Mouse (Mus musculus) brain, adult 2 months (tissue): ENCODE measurements around the gene Matn3.
"Not testable (repeated sequence)": the region's sequence is repeated elsewhere in the genome, so short reads cannot be mapped to it uniquely, and the experiment has no call there.

ENCODE experiments used
- DNase-seq: peaks from one replicate; pipeline ENCODE4 v3.0.0; 2011; ENCODE audit warnings: low read depth, low spot score

The Matn3 gene

DNA sequence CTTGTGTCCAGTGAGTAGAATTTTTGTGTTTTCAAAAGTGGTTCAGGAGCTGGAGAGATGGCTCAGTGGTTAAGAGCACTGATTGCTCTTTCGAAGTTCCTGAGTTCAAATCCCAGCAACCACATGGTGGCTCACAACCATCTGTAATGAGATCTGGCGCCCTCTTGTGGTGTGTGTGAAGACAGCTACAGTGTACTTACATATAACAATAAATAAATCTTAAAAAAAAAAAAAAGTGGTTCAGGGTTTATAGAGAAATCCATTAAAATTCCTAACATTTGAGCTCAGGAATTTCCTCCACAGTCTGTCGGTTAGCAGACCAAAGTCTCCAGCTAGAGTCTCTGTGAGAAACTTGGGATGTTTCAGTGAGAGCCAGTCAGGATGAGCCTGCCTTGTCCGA lies 11.5 kb upstream of the Matn3 start:
- DNase-seq: not testable (repeated sequence)

DNA sequence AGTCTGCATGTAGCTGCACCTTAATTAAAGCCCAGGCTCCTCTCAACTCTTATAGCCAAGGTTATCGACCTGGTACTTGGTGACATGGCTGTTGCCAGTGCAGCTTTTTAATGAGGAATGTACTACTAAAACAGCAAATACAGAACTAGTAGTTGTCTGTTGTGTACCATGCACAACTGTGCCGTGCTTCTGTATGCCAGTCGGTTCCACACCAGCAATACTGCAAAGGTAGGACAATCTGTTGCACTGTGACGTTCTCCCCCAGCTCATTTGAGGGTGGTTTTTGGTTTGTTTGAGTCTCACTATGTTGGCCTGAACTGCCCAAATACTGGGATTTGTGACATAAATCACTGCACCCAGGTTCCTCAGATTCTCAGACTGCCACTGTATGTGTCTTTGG lies 8.2 kb upstream of the Matn3 start:
- DNase-seq: no peak

GRCm38 (mm10) chr12:8940011-8941005 lies 7.4 kb upstream of the Matn3 start:
- no peak for DNase-seq

GRCm38 (mm10) chr12:8941131-8941615 lies 6.6 kb upstream of the Matn3 start:
- no peak for DNase-seq

DNA sequence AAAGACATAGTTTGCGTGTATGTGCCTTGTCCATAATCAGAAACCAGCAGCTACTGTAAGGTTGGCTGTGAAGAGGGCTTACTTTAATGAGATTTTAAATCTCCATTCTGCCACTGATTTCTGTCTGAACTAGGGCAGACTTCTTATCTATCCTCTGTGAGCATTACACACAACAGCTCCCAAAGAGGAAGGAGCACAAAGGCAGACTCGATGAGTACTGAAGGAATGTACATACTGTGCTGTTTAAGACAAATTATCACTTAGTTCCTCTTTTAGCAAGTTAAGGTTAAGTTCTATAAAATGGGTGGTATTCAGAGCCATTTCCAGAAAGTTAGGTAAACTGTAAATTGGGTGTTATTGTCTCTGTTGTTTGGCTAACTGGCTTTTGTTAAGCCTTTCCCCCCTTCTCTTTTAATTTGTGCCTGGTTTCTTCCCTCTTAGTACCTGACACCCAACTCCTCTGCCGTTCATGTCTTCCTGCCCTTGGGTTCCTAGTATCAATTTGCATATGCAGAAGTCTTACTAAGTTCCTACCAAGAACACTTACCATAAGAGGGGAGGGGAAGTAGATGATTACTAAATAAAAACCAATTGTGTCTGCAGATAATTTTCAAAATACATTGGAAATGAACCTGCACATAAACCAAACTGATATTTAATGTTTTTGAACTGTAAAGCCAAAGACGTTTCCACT lies 5.9 kb upstream of the Matn3 start:
- DNase-seq: no peak

GRCm38 (mm10) chr12:8947163-8947562 lies 566 bp upstream of the Matn3 start:
- DNase-seq: peak; percentile 14

DNA sequence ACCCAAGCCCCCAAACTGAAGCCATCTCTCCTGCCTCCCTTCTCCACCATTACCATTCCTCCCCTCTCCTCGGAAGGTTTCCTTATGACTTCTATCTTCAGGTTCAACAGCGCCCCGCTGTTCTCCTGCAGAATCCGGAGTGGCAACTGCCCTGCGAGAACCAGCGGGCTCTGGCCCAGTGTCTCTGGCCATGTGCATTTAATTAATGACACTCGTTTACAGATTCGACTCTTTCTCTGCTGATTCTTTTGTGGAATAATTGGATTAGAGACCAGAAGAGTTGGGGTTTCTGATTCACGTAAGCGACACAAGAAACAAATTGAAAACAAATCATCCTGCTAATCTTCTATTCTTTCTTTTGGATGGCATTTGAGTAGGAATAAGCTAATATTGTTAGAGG lies 5.4 kb downstream of the Matn3 start:
- no peak for DNase-seq

GRCm38 (mm10) chr12:8954161-8954561 lies 6.4 kb downstream of the Matn3 start:
- DNase-seq: no peak

DNA sequence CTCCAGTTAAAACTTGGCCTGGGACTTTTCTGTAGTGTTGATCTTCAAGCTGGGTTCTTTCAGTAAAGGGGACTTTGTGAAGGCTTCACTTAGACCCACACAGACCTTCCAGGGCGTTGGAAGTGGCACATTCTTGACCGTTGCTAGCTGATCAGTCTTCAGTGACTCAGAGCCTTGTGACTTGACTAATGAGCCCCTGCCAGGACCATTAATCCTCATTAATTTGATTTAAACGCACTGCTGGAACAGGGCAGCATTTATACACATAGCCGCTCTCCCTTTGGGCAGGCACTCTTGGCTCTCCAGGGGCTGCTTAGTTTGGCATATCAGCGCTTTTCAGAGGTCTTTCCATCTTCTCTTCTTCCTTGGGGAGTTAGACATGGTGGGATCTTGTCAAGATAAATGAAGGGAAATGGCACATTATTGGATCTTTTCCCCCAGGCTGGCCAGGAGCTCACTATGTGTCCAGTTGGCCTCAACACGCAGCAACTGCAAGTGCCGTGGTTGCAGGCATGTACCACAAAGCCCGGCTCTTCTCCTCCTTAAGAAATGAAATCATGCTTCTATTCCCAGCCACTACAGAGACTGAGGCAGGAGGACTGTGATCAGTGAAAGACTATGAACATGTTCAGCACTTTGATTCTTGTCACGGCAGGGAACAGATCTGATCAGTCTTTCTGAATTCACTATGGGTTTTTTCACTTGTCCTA lies 14.0 kb downstream of the Matn3 start:
- no peak for DNase-seq

DNA sequence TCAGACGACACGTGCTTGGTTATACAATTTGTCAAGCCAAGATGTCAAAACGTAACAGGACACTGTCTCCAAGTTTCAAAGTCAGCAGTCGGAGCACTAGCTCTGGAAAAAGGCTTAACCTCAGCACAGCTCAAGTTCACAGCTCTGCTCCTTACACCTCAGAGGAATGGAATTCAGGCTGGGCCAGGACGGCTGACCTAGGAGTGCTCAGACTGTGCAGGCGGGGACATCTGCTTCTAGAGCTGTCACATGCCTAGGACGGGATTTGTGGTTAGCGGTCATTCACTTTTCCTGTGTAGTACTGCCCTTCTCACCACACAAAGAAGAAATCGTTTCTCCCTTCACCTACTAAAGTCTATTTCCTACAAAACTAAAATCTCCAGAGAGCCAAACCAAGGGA lies 22.1 kb downstream of the Matn3 start:
- no peak for DNase-seq

DNA sequence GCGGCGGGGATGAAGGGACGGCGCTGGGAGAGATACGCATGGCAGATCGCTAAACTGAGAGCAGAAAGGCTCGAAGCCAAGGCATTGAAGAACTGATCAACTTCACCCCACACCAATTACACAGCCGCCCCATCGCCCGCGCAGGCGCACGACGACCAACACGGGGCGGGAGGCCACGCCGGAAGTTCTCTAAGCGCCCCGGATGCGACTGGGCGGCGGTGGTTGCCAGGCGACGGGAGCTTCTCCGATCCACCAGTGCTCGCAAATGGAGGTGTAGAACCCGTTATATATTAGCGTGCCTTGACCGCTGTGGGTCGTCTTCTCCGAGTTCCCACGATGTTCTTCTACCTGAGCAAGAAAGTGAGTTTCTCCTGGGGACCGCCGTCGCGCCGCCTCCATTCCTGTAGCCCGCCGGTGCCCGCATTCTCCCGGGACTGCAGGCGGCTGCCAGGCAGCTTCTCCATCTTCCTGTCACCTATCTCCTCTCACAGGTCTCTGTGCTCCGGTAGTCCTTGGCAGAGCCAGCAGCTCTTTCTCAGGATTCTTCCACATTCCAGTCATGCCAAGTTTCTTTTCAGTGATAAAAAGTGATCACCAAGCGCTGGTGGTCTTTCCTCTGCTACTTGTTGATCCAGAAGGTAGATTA lies 26.2 kb downstream of the Matn3 start, which contains the start of gene Wdr35:
TSS of gene Wdr35 (plus strand) at position 73 of the 646 bp plus-strand sequence.
- peak; percentile 94 for DNase-seq

- DNase-seq: no peak
Observed at GRCm38 (mm10) chr12:8975076-8975475, 27.3 kb downstream of the Matn3 start.

GRCm38 (mm10) chr12:8993231-8993630 lies 45.5 kb downstream of the Matn3 start:
- peak; percentile 4 for DNase-seq

DNA sequence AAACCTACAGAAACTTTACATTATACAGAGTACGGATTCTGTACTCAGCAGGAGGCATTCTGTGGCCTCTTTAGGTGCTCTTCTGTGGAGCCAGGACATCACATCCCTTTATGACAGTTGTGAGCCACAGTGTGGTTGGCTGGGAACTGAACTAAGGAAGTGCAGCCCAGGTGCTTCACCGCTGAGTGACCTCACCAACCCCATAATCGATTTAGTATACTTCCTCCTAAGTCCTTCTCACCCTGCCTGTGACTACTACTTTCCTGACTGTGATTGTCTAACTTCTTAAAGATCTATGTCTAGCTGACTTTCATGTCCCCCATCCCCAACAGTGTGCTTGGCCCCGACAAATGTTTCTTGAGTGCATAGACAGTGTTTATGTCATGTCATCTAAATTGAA lies 50.6 kb downstream of the Matn3 start:
- no peak for DNase-seq

DNA sequence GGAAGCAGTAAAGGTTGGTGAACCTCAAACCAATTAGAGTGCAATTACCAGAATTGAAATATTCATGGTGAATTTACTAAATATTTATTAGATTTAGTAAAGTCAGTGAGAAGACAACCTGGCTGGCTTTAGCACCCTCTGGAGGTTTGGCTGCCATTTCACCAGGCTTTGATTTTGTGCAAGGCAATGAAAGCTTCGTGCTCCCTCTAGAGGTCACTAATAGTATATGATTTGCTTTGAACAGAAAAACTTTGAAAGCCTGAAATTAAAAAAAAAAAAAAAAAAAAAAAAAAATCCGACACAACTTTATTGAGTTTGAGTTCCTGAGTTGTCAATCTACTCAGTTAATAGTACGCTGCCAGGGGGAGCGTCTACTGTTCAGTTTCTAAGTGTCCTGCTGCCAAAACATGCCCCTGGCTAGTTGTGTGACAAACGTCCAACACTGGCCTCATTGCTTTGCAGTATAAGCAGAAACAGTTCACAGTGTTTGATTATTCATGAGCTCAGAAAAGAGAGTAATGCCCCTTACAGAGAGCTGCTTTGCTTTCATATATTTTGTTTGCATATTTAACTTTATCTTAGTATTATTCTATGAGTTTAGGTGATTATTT lies 54.4 kb downstream of the Matn3 start:
- peak; percentile 92 for DNase-seq

DNA sequence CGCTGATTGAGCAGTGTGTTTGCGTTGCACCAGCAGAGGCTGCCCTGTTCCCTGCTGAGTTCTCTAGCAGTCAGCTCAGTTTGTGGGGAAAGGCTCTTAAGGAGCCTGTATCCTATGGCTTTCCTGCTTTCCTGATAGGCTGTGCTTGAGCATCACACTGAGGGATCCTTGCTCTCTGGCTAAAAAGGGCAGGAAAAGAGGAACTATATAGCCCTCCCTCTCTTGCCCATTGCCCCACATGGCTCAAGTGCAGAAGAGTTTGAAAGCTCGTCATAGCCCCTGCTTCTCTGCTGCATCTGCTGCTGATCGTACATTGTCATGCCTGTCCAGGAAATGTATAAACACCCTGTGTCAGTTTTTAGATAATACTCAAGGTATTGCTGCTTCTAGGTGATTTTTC lies 59.4 kb downstream of the Matn3 start:
- DNase-seq: no peak

DNA sequence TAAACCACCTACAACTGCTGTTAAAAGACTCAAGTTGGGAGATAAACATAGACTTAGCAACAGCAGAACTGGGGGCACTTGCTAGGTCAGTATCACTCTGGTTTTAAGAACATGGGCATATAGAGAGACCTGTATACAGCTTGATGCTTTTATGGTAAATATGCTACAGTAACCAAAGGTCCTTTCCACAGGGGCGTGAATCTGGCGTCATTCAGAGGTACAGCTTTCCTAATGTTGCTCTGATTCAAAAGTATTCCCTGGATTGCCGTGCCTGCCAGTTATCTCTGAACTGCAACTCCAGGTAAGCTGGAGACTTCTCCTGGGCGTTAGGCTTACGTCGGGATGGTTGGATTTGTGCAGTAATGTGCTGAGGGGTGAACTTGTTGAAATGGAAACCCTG lies 60.1 kb downstream of the Matn3 start:
- no peak for DNase-seq

DNA sequence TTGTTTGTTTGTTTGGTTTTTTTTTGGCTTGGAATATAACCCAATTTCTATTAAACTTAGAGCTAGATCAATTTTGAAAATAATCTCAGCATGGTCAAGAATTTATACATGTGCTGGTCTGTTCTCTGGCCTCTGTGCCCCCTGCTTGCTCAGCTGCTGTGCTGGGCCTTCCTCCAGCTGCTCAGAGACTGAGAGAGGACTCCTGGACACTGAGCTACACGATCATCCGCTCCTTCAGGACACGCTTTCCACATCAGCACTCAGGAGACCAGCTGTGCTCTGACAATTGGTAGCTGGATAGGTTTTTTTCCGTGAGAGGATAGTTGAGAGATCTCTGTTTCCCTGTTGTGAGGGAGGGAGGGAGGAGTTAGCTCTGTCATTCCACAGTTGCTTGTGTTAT lies 62.6 kb downstream of the Matn3 start:
- DNase-seq: no peak

DNA sequence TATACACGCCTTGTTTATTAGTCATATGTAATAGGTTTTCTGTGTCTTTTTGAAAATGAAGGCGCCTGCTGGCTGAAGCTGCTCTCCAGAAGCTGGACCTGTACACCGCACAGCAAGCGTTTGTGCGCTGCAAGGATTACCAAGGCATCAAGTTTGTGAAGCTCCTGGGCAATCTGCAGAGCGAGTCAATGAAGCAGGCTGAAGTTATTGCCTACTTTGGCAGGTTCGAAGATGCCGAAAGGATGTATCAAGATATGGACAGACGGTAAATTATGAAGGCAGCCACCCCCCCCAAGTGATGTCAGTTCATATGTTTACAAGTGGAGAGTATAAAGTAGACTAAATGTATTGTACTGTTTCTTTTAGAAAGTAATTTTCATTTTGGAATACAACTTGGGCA lies 68.6 kb downstream of the Matn3 start:
- no peak for DNase-seq

- DNase-seq: peak; percentile 30
Observed at GRCm38 (mm10) chr12:9020431-9020830, 72.7 kb downstream of the Matn3 start.

DNA sequence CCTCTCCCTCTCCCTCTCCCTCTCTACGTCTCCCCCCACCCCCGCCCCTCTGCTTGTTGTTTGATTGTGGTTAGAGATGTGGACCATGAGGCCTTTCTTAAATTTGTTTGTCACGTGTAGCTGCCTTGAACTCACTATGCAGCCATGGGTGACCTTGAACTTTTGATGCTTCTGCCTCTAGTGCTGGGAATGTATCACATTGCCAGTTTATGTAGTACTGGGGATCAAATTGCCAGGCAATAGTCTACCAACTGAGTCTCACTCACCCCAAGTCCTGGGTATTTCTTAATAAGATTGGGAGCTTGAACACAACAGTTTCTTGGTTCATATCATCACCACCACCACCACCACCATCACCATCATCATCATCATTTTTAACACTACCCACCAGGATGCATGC lies 73.3 kb downstream of the Matn3 start:
- DNase-seq: no peak
